Mouse (Mus musculus) MEL (cell line): Measurements from ENCODE around the gene Cachd1. TPM values are rescaled to one million over a fixed set of nuclear protein-coding genes. Genes with fewer than 3 reads are reported as not detected.

Experiments used
- DNase-seq: peaks from one replicate; pipeline ENCODE4 v3.0.0; 2011; ENCODE audit warnings: low read depth, low spot score
- H3K27ac ChIP-seq: 2 replicates; pipeline ENCODE4 v1.5.1; 2012; ENCODE audit warnings: low read depth, mild to moderate bottlenecking, control low read depth, low read length, moderate library complexity; ENCODE audit not compliant: control insufficient read depth
- H3K27me3 ChIP-seq, 2 experiments: fragments of 150-350 bp in 1 of 2; sonication (generic) in 1 of 2; 2 replicates each; pipeline ENCODE4 v1.6.1; 2012; ENCODE audit warnings: low read length in 2 of 2, mild to moderate bottlenecking in 2 of 2, improper control_type of control experiment in 1 of 2, moderate library complexity in 1 of 2; ENCODE audit not compliant: insufficient read depth in 2 of 2, control insufficient read depth in 1 of 2
- H3K36me3 ChIP-seq, 2 experiments: 2 replicates each; pipeline ENCODE4 v1.6.1; 2012 to 2014; ENCODE audit warnings: low read length in 2 of 2, improper control_type of control experiment in 1 of 2, inconsistent platforms in 1 of 2, mild to moderate bottlenecking in 1 of 2; ENCODE audit not compliant: insufficient read depth in 2 of 2, control insufficient read depth in 1 of 2
- H3K4me1 ChIP-seq, 2 experiments: fragments of 150-350 bp in 1 of 2; sonication (generic) in 1 of 2; 2 replicates each; pipeline ENCODE4 v1.6.1; 2012; ENCODE audit warnings: low read length in 2 of 2, improper control_type of control experiment in 1 of 2, mild to moderate bottlenecking in 1 of 2; ENCODE audit not compliant: insufficient read depth in 2 of 2, control insufficient read depth in 1 of 2
- H3K4me3 ChIP-seq, 2 experiments: fragments of 150-350 bp in 1 of 2; sonication (generic) in 1 of 2; 2 replicates each; pipeline ENCODE4 v1.5.1; 2012; ENCODE audit warnings: low read depth in 2 of 2, low read length in 2 of 2, mild to moderate bottlenecking in 2 of 2, moderate library complexity in 2 of 2, control low read depth in 1 of 2, improper control_type of control experiment in 1 of 2; ENCODE audit not compliant: control insufficient read depth in 1 of 2, insufficient read depth in 1 of 2
- H3K79me2 ChIP-seq: 2 replicates; pipeline ENCODE4 v1.6.1; 2012; ENCODE audit warnings: mild to moderate bottlenecking, low read length, moderate library complexity; ENCODE audit not compliant: control insufficient read depth, poor library complexity, insufficient read depth
- H3K9ac ChIP-seq: 2 replicates; pipeline ENCODE4 v1.6.1; 2012; ENCODE audit warnings: low read depth, mild to moderate bottlenecking, control low read depth, low read length, moderate library complexity; ENCODE audit not compliant: control insufficient read depth, poor library complexity, severe bottlenecking
- H3K9me3 ChIP-seq: fragments of 150-350 bp; sonication (generic); replicated peaks from 2 replicates; pipeline ENCODE4 v1.6.1; 2012; ENCODE audit warnings: mild to moderate bottlenecking, low read length, improper control_type of control experiment, moderate library complexity; ENCODE audit not compliant: insufficient read depth
- E2F4 ChIP-seq: IDR thresholded peaks from 2 replicates; pipeline ENCODE4 v1.6.1; 2011; ENCODE audit warnings: low read depth, low read length, improper control_type of control experiment, borderline replicate concordance
- ELF1 ChIP-seq: IDR thresholded peaks from 2 replicates; pipeline ENCODE4 v1.6.1; 2014; ENCODE audit warnings: low read depth, mild to moderate bottlenecking, inconsistent platforms, low read length, improper control_type of control experiment, moderate library complexity
- EP300 ChIP-seq, 2 experiments: IDR thresholded peaks; 2 replicates each; pipeline ENCODE4 v1.6.1; 2011; ENCODE audit warnings: improper control_type of control experiment in 2 of 2, low read length in 2 of 2, low read depth in 1 of 2, mild to moderate bottlenecking in 1 of 2
- ETS1 ChIP-seq: IDR thresholded peaks from 2 replicates; pipeline ENCODE4 v1.6.1; 2012; ENCODE audit warnings: low read depth, mild to moderate bottlenecking, inconsistent platforms, low read length, improper control_type of control experiment, moderate library complexity
- GABPA ChIP-seq: IDR thresholded peaks from 2 replicates; pipeline ENCODE4 v1.6.1; 2012; ENCODE audit warnings: low read depth, mild to moderate bottlenecking, inconsistent platforms, low read length, improper control_type of control experiment, moderate library complexity
- GATA1 ChIP-seq: IDR thresholded peaks from 2 replicates; pipeline ENCODE4 v1.6.1; 2011; ENCODE audit warnings: low read depth, low read length, improper control_type of control experiment
- HCFC1 ChIP-seq: IDR thresholded peaks from 2 replicates; pipeline ENCODE4 v1.6.1; 2012; ENCODE audit warnings: low read depth, mild to moderate bottlenecking, inconsistent platforms, low read length, improper control_type of control experiment, moderate library complexity
- JUND ChIP-seq: IDR thresholded peaks from 2 replicates; pipeline ENCODE4 v1.6.1; 2011; ENCODE audit warnings: low read depth, mild to moderate bottlenecking, improper control_type of control experiment, low read length
- KAT2A ChIP-seq: conservative IDR thresholded peaks from 2 replicates; pipeline ENCODE4 v1.6.1; 2012; ENCODE audit warnings: low read depth, low read length, improper control_type of control experiment, inconsistent platforms
- MAFK ChIP-seq: IDR thresholded peaks from 2 replicates; pipeline ENCODE4 v1.6.1; 2011; ENCODE audit warnings: low read depth, mild to moderate bottlenecking, low read length, improper control_type of control experiment, borderline replicate concordance
- MAX ChIP-seq: IDR thresholded peaks from 2 replicates; pipeline ENCODE4 v1.6.1; 2011; ENCODE audit warnings: low read length, improper control_type of control experiment
- MEF2A ChIP-seq: IDR thresholded peaks from 2 replicates; pipeline ENCODE4 v1.6.1; 2014; ENCODE audit warnings: low read depth, mild to moderate bottlenecking, inconsistent platforms, low read length, improper control_type of control experiment; ENCODE audit not compliant: poor library complexity, insufficient replicate concordance, severe bottlenecking; ENCODE audit errors: extremely low read depth
- MXI1 ChIP-seq: IDR thresholded peaks from 2 replicates; pipeline ENCODE4 v1.6.1; 2011; ENCODE audit warnings: mild to moderate bottlenecking, low read depth, low read length, improper control_type of control experiment
- POLR2AphosphoS5 ChIP-seq: IDR thresholded peaks from 2 replicates; pipeline ENCODE4 v1.6.1; 2012; ENCODE audit warnings: low read depth, borderline replicate concordance, mild to moderate bottlenecking, inconsistent platforms, low read length, moderate library complexity, mixed read lengths
- RAD21 ChIP-seq: IDR thresholded peaks from 2 replicates; pipeline ENCODE4 v1.6.1; 2011; ENCODE audit warnings: mild to moderate bottlenecking, low read depth, low read length, improper control_type of control experiment
- RCOR1 ChIP-seq: IDR thresholded peaks from 2 replicates; pipeline ENCODE4 v1.6.1; 2012; ENCODE audit warnings: low read depth, mild to moderate bottlenecking, inconsistent platforms, low read length, improper control_type of control experiment
- SMC3 ChIP-seq: IDR thresholded peaks from 2 replicates; pipeline ENCODE4 v1.6.1; 2011; ENCODE audit warnings: low read depth, low read length, improper control_type of control experiment
- TBP ChIP-seq: IDR thresholded peaks from 2 replicates; pipeline ENCODE4 v1.8.0; 2011; ENCODE audit warnings: low read depth, low read length, improper control_type of control experiment
- UBTF ChIP-seq: IDR thresholded peaks from 2 replicates; pipeline ENCODE4 v1.6.1; 2012; ENCODE audit warnings: low read depth, mild to moderate bottlenecking, inconsistent platforms, low read length, improper control_type of control experiment, moderate library complexity, borderline replicate concordance; ENCODE audit not compliant: insufficient read depth
- USF1 ChIP-seq: IDR thresholded peaks from 2 replicates; pipeline ENCODE4 v1.6.1; 2014; ENCODE audit warnings: low read depth, mild to moderate bottlenecking, inconsistent platforms, low read length, improper control_type of control experiment, moderate library complexity
- USF2 ChIP-seq, 2 experiments: IDR thresholded peaks; 2 replicates each; pipeline ENCODE4 v1.6.1; 2011 to 2012; ENCODE audit warnings: improper control_type of control experiment in 2 of 2, low read length in 2 of 2, borderline replicate concordance in 1 of 2, inconsistent platforms in 1 of 2, low read depth in 1 of 2, mild to moderate bottlenecking in 1 of 2; ENCODE audit not compliant: insufficient read depth in 1 of 2
- ZC3H11A ChIP-seq: IDR thresholded peaks from 2 replicates; pipeline ENCODE4 v1.6.1; 2012; ENCODE audit warnings: low read depth, mild to moderate bottlenecking, inconsistent platforms, low read length, improper control_type of control experiment
- ZMIZ1 ChIP-seq: IDR thresholded peaks from 2 replicates; pipeline ENCODE4 v1.6.1; 2012; ENCODE audit warnings: low read depth, mild to moderate bottlenecking, inconsistent platforms, low read length, improper control_type of control experiment, moderate library complexity
- polyA plus RNA-seq, 2 experiments: library from polyadenylated mRNA; stranded (reverse) in 1 of 2; unstranded in 1 of 2; fragments of >175 nt in 1 of 2; fragments of >200 nt in 1 of 2; gene quantifications; 2 replicates each; pipeline versions ENCODE4 v1.2.1 to v1.2.4; 2012; ENCODE audit warnings: low replicate concordance in 2 of 2, low read depth in 1 of 2; ENCODE audit not compliant: insufficient read length in 2 of 2, insufficient read depth in 1 of 2, missing spikeins in 1 of 2
- total RNA-seq: library from RNA; depleted of rRNA; stranded (reverse); fragments of 300-350 nt; gene quantifications from 2 replicates; pipeline ENCODE4 v1.2.3, GENCODE M21; 2012

Gene Cachd1
- total and polyA plus RNA-seq, 3 experiments: 4.0 to 15.8 TPM; not detected in 1

DNA sequence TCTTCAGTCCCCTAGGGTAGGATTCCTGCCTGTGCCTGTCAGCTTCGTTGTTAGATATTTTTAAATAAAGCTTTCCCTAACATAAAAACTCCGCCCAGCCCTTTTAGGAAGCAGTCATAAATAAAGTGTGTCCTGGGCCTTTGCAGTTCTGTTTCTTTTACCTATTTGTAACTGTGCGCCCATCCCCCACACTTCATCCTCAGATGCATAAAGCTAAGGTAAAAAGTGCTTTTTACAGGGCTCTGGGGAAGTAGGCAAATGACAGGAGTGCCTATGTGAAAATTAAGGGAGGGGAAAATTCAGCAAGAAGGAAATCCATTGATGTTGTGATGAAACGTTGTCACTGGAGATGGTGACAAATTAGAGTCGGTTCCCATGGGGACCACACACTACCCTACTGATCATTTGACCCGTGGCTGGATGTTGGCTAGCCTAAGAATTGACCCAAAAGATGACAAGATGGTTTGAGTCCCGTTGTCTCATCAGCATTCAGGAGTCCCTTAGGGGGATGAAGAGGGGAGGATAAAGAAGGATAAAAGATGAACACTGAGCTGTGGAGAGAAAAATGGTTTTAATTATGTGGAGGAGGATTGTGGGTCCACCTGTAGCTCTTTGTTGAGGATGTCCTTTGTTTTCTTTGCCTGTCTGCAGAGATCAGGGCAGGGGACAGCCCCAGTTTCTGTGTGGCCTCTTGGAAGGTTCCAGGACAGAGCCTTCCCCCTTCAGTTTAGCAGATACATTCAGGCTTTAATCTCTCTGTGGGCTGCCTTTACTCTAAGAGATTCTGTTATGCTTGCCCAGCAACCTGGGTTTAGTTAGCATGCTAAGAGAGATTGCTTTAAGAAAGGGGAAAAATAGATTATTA, 113.9 kb downstream of the Cachd1 start:
- TF ChIP-seq MXI1 (no peak), RCOR1 (no peak), GABPA (no peak), USF1 (no peak), JUND (no peak), TBP (no peak), USF2 (IDR thresholded peaks at IDR 0.05; ENCODE audit: borderline replicate concordance in 1 of 2, insufficient read depth in 1 of 2, low read depth in 1 of 2, low read length in 2 of 2) (no peak), HCFC1 (no peak)
- Histone ChIP-seq H3K79me2 (no peaks in the 10 kb centered on the region), H3K36me3 (no peaks in the 10 kb centered on the region), H3K27me3 (no peaks in the 10 kb centered on the region), H3K27ac (no peak overlapping the region), H3K4me3 (no peak overlapping the region), H3K9me3 (no peaks in the 10 kb centered on the region), H3K9ac (no peak overlapping the region), H3K4me1 (no peaks in the 10 kb centered on the region)
- DNase-seq: no peak

DNA sequence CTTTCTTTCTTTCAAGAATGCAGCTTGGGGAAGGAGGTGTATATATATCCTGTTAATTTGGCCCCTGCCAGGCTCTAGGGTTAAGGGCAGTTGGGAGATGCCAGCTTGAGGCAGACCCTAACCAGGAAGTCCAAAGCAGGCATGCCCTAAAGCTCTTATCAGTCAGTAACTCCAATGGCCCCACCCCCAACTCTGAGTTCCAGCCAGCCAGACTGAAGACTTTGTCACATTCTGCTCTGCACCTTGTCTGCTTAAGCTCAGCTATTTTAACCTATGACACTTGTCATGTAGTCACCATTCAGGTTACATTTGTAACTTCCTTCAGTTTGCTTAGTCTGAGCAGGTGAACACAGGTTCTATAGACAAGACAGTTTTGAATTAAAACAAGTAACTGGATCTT, 117.3 kb downstream of the Cachd1 start:
- TF ChIP-seq UBTF (no peak), MXI1 (no peak), ELF1 (no peak), ZMIZ1 (no peak), GATA1 (no peak), USF2 (IDR thresholded peaks at IDR 0.05; ENCODE audit: borderline replicate concordance in 1 of 2, insufficient read depth in 1 of 2, low read depth in 1 of 2, low read length in 2 of 2) (no peak), RAD21 (no peak), MAFK (no peak), MAX (no peak), ETS1 (no peak), EP300 (IDR thresholded peaks at IDR 0.05; ENCODE audit: low read depth in 1 of 2, low read length in 2 of 2) (no peak), POLR2AphosphoS5 (no peak), ZC3H11A (no peak), E2F4 (no peak), KAT2A (no peak), TBP (no peak), SMC3 (no peak), MEF2A (no peak)
- DNase-seq: no peak
- Histone ChIP-seq H3K27ac (no peak overlapping the region), H3K9me3 (no peaks in the 10 kb centered on the region), H3K79me2 (no peaks in the 10 kb centered on the region), H3K4me3 (no peak overlapping the region), H3K9ac (no peak overlapping the region), H3K36me3 (no peaks in the 10 kb centered on the region), H3K4me1 (no peaks in the 10 kb centered on the region), H3K27me3 (no peaks in the 10 kb centered on the region)
